Mouse (Mus musculus) gastrocnemius, postnatal 4 days (tissue): ENCODE measurements around the gene Abhd4. TPM values are rescaled to one million over a fixed set of nuclear protein-coding genes. Genes with fewer than 3 reads are reported as not detected.

Experiments
- DNase-seq, 2 experiments: peaks; one replicate each; pipeline ENCODE4 v3.0.0; 2021 to 2022; ENCODE audit warnings: low spot score in 2 of 2, mixed read lengths in 2 of 2
- long read RNA-seq, 2 experiments: library from polyadenylated mRNA; stranded (forward); transcript quantifications; one replicate each; pipeline ENCODE4 v2.0.0; 2021
- total RNA-seq, 2 experiments: library from RNA; stranded (reverse); gene quantifications; 2 replicates each; pipeline ENCODE4 v1.2.3; 2021

Gene Abhd4
- total RNA-seq, result 10 to 100 TPM; 30.1 to 31.5 TPM
- long read RNA-seq, experiment 1, transcript Abhd4-201 (7 exons, 2,401 nt), result major isoform, 52 of 65 reads
- long read RNA-seq, experiment 1, partial matches to known transcripts, result 5 of 65 reads
- long read RNA-seq, experiment 1, other reads (novel, unspliced or antisense), result 5 of 65 reads
- long read RNA-seq, experiment 2, transcript Abhd4-202 (7 exons, 2,508 nt), result minor isoform, 7 of 78 reads
- long read RNA-seq, experiment 2, transcript Abhd4-201 (7 exons, 2,401 nt), result major isoform, 64 of 78 reads
- long read RNA-seq, experiment 2, partial matches to known transcripts, result 2 of 78 reads
- long read RNA-seq, experiment 2, other reads (novel, unspliced or antisense), result 5 of 78 reads

- peak; percentile 96 to 98 for DNase-seq
Observed at GRCm38 (mm10) chr14:54253741-54254291, at the start of gene Abhd4, which contains the start of gene Dad1. Gene Abhd4 (plus strand): TSS chr14:54254188. Gene Dad1 (minus strand): TSS chr14:54254104.

GRCm38 (mm10) chr14:54204311-54204710 lies 49.7 kb upstream of the Abhd4 start:
- no peak for DNase-seq

GRCm38 (mm10) chr14:54204786-54205185 lies 49.2 kb upstream of the Abhd4 start:
- DNase-seq, result no peak

GRCm38 (mm10) chr14:54205904-54206303 lies 48.1 kb upstream of the Abhd4 start:
- DNase-seq, result no peak

- DNase-seq, result no peak
Observed at GRCm38 (mm10) chr14:54206309-54206708, 47.7 kb upstream of the Abhd4 start.

GRCm38 (mm10) chr14:54206750-54207550 lies 47.0 kb upstream of the Abhd4 start:
- no peak for DNase-seq

GRCm38 (mm10) chr14:54207924-54208323 lies 46.1 kb upstream of the Abhd4 start:
- no peak for DNase-seq

- no peak for DNase-seq
Observed at GRCm38 (mm10) chr14:54208741-54209140, 45.2 kb upstream of the Abhd4 start.

- no peak for DNase-seq
Observed at GRCm38 (mm10) chr14:54209932-54210331, 44.1 kb upstream of the Abhd4 start.

- no peak for DNase-seq
Observed at GRCm38 (mm10) chr14:54210401-54210800, 43.6 kb upstream of the Abhd4 start.

GRCm38 (mm10) chr14:54211199-54211598 lies 42.8 kb upstream of the Abhd4 start:
- DNase-seq, result no peak

GRCm38 (mm10) chr14:54211755-54212154 lies 42.2 kb upstream of the Abhd4 start:
- DNase-seq, result no peak

- DNase-seq, result no peak
Observed at GRCm38 (mm10) chr14:54213734-54214133, 40.3 kb upstream of the Abhd4 start.

- DNase-seq, result no peak
Observed at GRCm38 (mm10) chr14:54214477-54214876, 39.5 kb upstream of the Abhd4 start.

- DNase-seq, result no peak
Observed at GRCm38 (mm10) chr14:54214901-54215300, 39.1 kb upstream of the Abhd4 start.

GRCm38 (mm10) chr14:54216126-54216525 lies 37.9 kb upstream of the Abhd4 start:
- DNase-seq, result no peak

GRCm38 (mm10) chr14:54218233-54218632 lies 35.8 kb upstream of the Abhd4 start:
- DNase-seq, result no peak

GRCm38 (mm10) chr14:54218721-54219120 lies 35.3 kb upstream of the Abhd4 start:
- no peak for DNase-seq

- DNase-seq, result no peak
Observed at GRCm38 (mm10) chr14:54219256-54219655, 34.7 kb upstream of the Abhd4 start.

- no peak for DNase-seq
Observed at GRCm38 (mm10) chr14:54219849-54220248, 34.1 kb upstream of the Abhd4 start.

GRCm38 (mm10) chr14:54220726-54221494 lies 33.1 kb upstream of the Abhd4 start:
- no peak for DNase-seq
